Mouse (Mus musculus) G1E (cell line): Measurements from ENCODE around the gene Serpine2.

Experiments
- CTCF ChIP-seq: IDR thresholded peaks from 2 replicates; pipeline ENCODE4 v1.5.1; 2012; ENCODE audit warnings: low read depth, low read length, inconsistent platforms, mixed read lengths
- GATA1 ChIP-seq: IDR thresholded peaks from 2 replicates; pipeline ENCODE4 v1.6.1; 2012; ENCODE audit warnings: borderline replicate concordance, low read length, inconsistent platforms, mixed read lengths

GRCm38 (mm10) chr1:79760656-79761055 is 100.3 kb downstream of the Serpine2 start:
- TF ChIP-seq CTCF: no peak
- no peak for TF ChIP-seq GATA1
